Mouse (Mus musculus) liver, embryonic 14.5 days (tissue): ENCODE data around the gene Gba. TPM values are rescaled to one million over a fixed set of nuclear protein-coding genes. Genes with fewer than 3 reads are reported as not detected.

Experiments
- ATAC-seq: fragments of 200-750 bp; cut with Nextera tagmentation; 2 replicates; pipeline ENCODE4 v1.8.0; 2017; ENCODE audit warnings: moderate number of reproducible peaks, mild to moderate bottlenecking, moderate library complexity; ENCODE audit not compliant: insufficient read depth
- DNase-seq, 3 experiments: peaks; one replicate each; pipeline ENCODE4 v3.0.0-alpha.2; 2012 to 2013; ENCODE audit warnings: low read depth in 3 of 3, low spot score in 3 of 3
- H3K27ac ChIP-seq: fragments of 300-500 bp; sonication (generic); 2 replicates; pipeline ENCODE4 v1.5.1; 2014; ENCODE audit warnings: moderate library complexity, mild to moderate bottlenecking, control low read depth, inconsistent platforms
- H3K27me3 ChIP-seq: fragments of 300-500 bp; sonication (generic); 2 replicates; pipeline ENCODE4 v1.6.1; 2014; ENCODE audit warnings: mild to moderate bottlenecking, low read length, moderate library complexity; ENCODE audit not compliant: control insufficient read depth, insufficient read depth
- H3K36me3 ChIP-seq: fragments of 300-500 bp; sonication (generic); replicated peaks from 2 replicates; pipeline ENCODE4 v1.6.1; 2014; ENCODE audit warnings: low read depth; ENCODE audit not compliant: control insufficient read depth, insufficient read depth
- H3K4me1 ChIP-seq, 2 experiments: fragments of 200-500 bp in 1 of 2; fragments of 300-500 bp in 1 of 2; sonication (generic) in 1 of 2; replicated peaks; 2 replicates each; pipeline ENCODE4 v1.6.1; 2012 to 2014; ENCODE audit warnings: antibody characterized with exemption in 1 of 2, inconsistent platforms in 1 of 2, low read length in 1 of 2; ENCODE audit not compliant: control insufficient read depth in 2 of 2, insufficient read depth in 2 of 2
- H3K4me2 ChIP-seq: fragments of 300-500 bp; sonication (generic); 2 replicates; pipeline ENCODE4 v1.6.1; 2014; ENCODE audit warnings: low read depth, mild to moderate bottlenecking, control low read depth, moderate library complexity
- H3K4me3 ChIP-seq, 2 experiments: fragments of 200-500 bp in 1 of 2; fragments of 300-500 bp in 1 of 2; sonication (generic) in 1 of 2; 2 replicates each; pipeline ENCODE4 v1.5.1; 2012 to 2014; ENCODE audit warnings: low read depth in 2 of 2, low read length in 2 of 2, mild to moderate bottlenecking in 2 of 2, control low read depth in 1 of 2, inconsistent platforms in 1 of 2, moderate library complexity in 1 of 2; ENCODE audit not compliant: insufficient read depth in 1 of 2
- H3K9ac ChIP-seq: fragments of 300-500 bp; sonication (generic); replicated peaks from 2 replicates; pipeline ENCODE4 v1.6.1; 2014; ENCODE audit warnings: mild to moderate bottlenecking, control low read depth, moderate library complexity
- H3K9me3 ChIP-seq: fragments of 300-500 bp; sonication (generic); 2 replicates; pipeline ENCODE4 v1.6.1; 2016; ENCODE audit warnings: low read length, mixed read lengths; ENCODE audit not compliant: control insufficient read depth
- CTCF ChIP-seq: IDR thresholded peaks from 2 replicates; pipeline ENCODE4 v1.5.1; 2016; ENCODE audit warnings: antibody characterized with exemption, low read depth, control low read depth
- EP300 ChIP-seq: IDR thresholded peaks from 2 replicates; pipeline ENCODE4 v1.6.1; 2016; ENCODE audit warnings: antibody characterized with exemption, low read depth
- WGBS: fragments of 180-500 bp; shearing (Covaris S2); extraction: QIAGEN DNeasy Blood & Tissue Kit; methylation state at CpG from one replicate; pipeline ENCODE4 v1.1.7; 2014; ENCODE audit not compliant: insufficient replicate concordance; 5-methylcytosine and 5-hydroxymethylcytosine counted together
- polyA plus RNA-seq, 2 experiments: library from polyadenylated mRNA; depleted of rRNA in 1 of 2; stranded (reverse) in 1 of 2; unstranded in 1 of 2; fragments of >200 nt; fragmentation: Nextera tagmentation in 1 of 2; extraction: Ambion mirVana in 1 of 2; gene quantifications; 2 replicates each; pipeline versions ENCODE4 v1.2.1 to v1.2.3; 2012 to 2014

Gene Gba
- polyA plus RNA-seq, 2 experiments = 16.5 to 21.2 TPM

DNA sequence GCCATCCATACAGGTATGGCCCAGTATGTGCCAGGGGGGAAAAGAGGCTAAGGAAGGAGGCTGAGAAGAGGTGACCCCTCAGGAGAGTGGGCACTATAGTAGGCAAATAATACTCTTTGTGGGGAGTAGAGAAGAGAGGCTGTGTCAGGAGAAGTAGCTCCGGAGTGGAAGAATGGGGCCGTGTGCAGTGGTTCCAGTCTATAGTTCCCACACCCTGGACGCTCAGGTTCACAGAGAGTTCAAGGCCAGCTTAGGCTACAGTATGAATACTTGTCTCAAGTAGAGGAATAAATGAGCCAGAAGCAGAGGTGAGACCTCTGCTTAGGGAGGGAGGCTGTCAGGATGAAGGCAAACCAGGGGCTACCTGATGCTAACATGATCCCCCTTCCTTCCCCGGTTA is 26.5 kb downstream of the Gba start:
- Histone ChIP-seq H3K27ac (no peak overlapping the region), H3K9me3 (no peaks in the 10 kb centered on the region), H3K4me2 (no peak overlapping the region), H3K9ac (no peak overlapping the region), H3K4me3 (no peak overlapping the region), H3K27me3 (peaks cover 38% of the 10 kb centered on the region), H3K4me1 (peaks cover 0 to 5% of the 10 kb centered on the region in 2 experiments; a peak in 1 of 4 replicates), H3K36me3 (no peaks in the 10 kb centered on the region)
- ATAC-seq = no peak
- no peak for DNase-seq
- 79% methylated on average over 4 of the region's 4 CpGs for WGBS
- TF ChIP-seq EP300 = no peak
- TF ChIP-seq CTCF = no peak

DNA sequence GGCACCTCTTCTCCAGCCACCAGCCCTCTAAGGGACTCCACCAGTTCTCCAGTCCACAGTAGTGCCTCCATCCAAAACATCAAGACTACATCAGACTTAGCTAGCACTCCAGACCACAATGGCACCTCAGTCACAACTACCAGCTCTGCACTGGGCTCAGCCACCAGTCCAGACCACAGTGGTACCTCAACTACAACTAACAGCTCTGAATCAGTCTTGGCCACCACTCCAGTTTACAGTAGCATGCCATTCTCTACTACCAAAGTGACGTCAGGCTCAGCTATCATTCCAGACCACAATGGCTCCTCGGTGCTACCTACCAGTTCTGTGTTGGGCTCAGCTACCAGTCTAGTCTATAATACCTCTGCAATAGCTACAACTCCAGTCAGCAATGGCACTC is 27.8 kb downstream of the Gba start:
- no peak overlapping the region for H3K9ac ChIP-seq
- ATAC-seq (no peak), DNase-seq (no peak)
- peaks cover 0 to 5% of the 10 kb centered on the region in 2 experiments; a peak in 1 of 4 replicates for H3K4me1 ChIP-seq
- 47% methylated on average over 2 of the region's 2 CpGs for WGBS
- H3K4me2 ChIP-seq = no peak overlapping the region
- TF ChIP-seq EP300 (no peak), CTCF (no peak)
- no peak overlapping the region for H3K4me3 ChIP-seq
- H3K27ac ChIP-seq = no peak overlapping the region
- peaks cover 31% of the 10 kb centered on the region for H3K27me3 ChIP-seq
- no peaks in the 10 kb centered on the region for H3K9me3 ChIP-seq
- no peaks in the 10 kb centered on the region for H3K36me3 ChIP-seq

DNA sequence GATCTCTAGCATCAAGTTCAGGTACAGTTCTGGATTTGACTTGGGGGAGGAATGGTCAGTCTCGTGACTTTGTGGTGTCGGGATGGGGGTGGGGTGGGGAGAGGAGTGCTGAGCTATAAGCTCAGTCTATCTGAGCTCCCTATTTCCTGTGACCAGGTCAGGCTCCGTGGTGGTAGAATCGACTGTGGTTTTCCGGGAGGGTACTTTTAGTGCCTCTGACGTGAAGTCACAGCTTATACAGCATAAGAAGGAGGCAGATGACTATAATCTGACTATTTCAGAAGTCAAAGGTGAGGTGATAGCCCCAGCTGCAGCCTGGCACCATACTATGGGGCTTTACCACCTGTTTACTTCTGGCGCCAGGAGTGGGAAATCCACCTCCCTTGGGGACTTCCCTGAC is 28.6 kb downstream of the Gba start:
- TF ChIP-seq CTCF = no peak
- TF ChIP-seq EP300 = no peak
- H3K27ac ChIP-seq = no peak overlapping the region
- H3K36me3 ChIP-seq = no peaks in the 10 kb centered on the region
- H3K4me1 ChIP-seq = peaks cover 0 to 5% of the 10 kb centered on the region in 2 experiments; a peak in 1 of 4 replicates
- H3K27me3 ChIP-seq = peaks cover 23% of the 10 kb centered on the region
- DNase-seq (no peak), ATAC-seq (no peak)
- 10% methylated on average over 7 of the region's 7 CpGs for WGBS
- no peak overlapping the region for H3K4me2 ChIP-seq
- H3K4me3 ChIP-seq = no peak overlapping the region
- H3K9ac ChIP-seq = no peak overlapping the region
- no peaks in the 10 kb centered on the region for H3K9me3 ChIP-seq

DNA sequence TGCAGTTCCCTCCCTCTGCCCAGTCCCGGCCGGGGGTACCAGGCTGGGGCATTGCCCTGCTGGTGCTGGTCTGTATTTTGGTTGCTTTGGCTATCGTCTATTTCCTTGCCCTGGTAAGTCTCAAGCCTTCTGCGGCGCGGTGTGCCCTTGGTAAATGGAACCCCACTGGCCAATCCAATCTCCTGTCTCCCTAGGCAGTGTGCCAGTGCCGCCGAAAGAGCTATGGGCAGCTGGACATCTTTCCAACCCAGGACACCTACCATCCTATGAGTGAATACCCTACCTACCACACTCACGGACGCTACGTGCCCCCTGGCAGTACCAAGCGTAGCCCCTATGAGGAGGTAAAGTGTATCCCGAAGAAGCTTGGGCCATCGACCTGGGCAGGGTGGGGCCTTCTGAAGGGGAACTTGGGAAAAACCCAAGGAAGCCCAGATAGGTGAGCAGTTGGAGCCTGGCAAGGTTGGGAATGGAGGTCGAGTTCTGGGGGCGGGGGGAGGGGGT is 29.1 kb downstream of the Gba start:
- H3K4me2 ChIP-seq = no peak overlapping the region
- TF ChIP-seq EP300 = no peak
- no peak for TF ChIP-seq CTCF
- no peak overlapping the region for H3K27ac ChIP-seq
- ATAC-seq = no peak
- no peak overlapping the region for H3K4me3 ChIP-seq
- no peak overlapping the region for H3K9ac ChIP-seq
- H3K27me3 ChIP-seq = peaks cover 19% of the 10 kb centered on the region
- no peaks in the 10 kb centered on the region for H3K36me3 ChIP-seq
- WGBS = 57% methylated on average over 16 of the region's 16 CpGs
- DNase-seq = no peak
- H3K4me1 ChIP-seq = peaks cover 0 to 5% of the 10 kb centered on the region in 2 experiments; a peak in 1 of 4 replicates
- no peaks in the 10 kb centered on the region for H3K9me3 ChIP-seq

DNA sequence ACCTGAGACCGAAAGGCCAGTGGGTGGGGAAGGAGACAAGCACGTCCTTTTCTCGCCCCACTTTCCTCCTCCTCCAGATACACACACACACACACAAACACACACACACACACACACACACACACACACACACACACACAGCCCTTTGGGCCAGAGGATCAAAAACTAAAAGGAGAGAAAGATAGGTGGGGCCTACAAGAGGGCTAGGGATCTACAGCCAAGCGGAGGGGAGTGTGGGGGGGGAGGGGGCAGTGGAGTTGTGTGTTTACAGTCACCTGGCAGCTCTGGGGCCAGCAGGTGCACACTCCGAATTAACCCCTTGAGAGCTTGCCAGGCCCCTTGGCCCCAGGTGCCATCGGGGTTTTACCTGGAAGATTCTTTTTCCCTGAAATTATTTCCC is 29.9 kb downstream of the Gba start:
- H3K9me3 ChIP-seq = no peaks in the 10 kb centered on the region
- ATAC-seq (no peak), DNase-seq (no peak)
- TF ChIP-seq EP300 (no peak), CTCF (no peak)
- peaks cover 0 to 4% of the 10 kb centered on the region in 2 experiments; a peak in 1 of 4 replicates for H3K4me1 ChIP-seq
- H3K36me3 ChIP-seq = no peaks in the 10 kb centered on the region
- H3K27me3 ChIP-seq = peaks cover 11% of the 10 kb centered on the region
- 64% methylated on average over 6 of the region's 6 CpGs for WGBS
- no peak overlapping the region for H3K4me2 ChIP-seq
- H3K27ac ChIP-seq = no peak overlapping the region
- H3K4me3 ChIP-seq = no peak overlapping the region
- H3K9ac ChIP-seq = no peak overlapping the region
